Mouse (Mus musculus) liver, embryonic 14.5 days (tissue): ENCODE data around the gene Cstb.

ENCODE experiments used
- CTCF ChIP-seq: IDR thresholded peaks from 2 replicates; pipeline ENCODE4 v1.5.1; 2016; ENCODE audit warnings: antibody characterized with exemption, low read depth, control low read depth
- EP300 ChIP-seq: IDR thresholded peaks from 2 replicates; pipeline ENCODE4 v1.6.1; 2016; ENCODE audit warnings: antibody characterized with exemption, low read depth

GRCm38 (mm10) chr10:78450761-78451160 is 25.3 kb downstream of the Cstb start:
- TF ChIP-seq EP300 (no peak), CTCF (peak; percentile 34; the same call in 1 of the 2 replicates)
